Mouse (Mus musculus) ES-Bruce4 (cell line): Measurements from ENCODE around the gene Ankrd63.

Source experiments
- CTCF ChIP-seq: IDR thresholded peaks from one replicate; pipeline ENCODE4 v1.8.1; 2011; ENCODE audit warnings: low read depth, low read length
- EP300 ChIP-seq: IDR thresholded peaks from 2 replicates; pipeline ENCODE4 v1.6.1; 2011; ENCODE audit warnings: low read depth, low read length; ENCODE audit not compliant: insufficient read depth
- POLR2A ChIP-seq: IDR thresholded peaks from one replicate; pipeline ENCODE4 v1.8.1; 2011; ENCODE audit warnings: low read length; ENCODE audit not compliant: insufficient read depth

- TF ChIP-seq CTCF (no peak), POLR2A (no peak), EP300 (no peak)
Observed at GRCm38 (mm10) chr2:118701161-118701560, 2.6 kb downstream of the Ankrd63 start.
